Mouse (Mus musculus) gastrocnemius, postnatal 14 days (tissue): ENCODE measurements at regions not wholly inside any gene's neighbourhood (a gene's known extent, or its start where the extent isn't known, plus 50 kb on each side); places are given as distances from the start of the nearest gene placed in this dataset.

Source experiments
- DNase-seq: peaks from one replicate; pipeline ENCODE4 v3.0.0; 2021; ENCODE audit warnings: mixed read lengths
- intact Hi-C: fragments of 180-260 bp; cut with DNase I; formaldehyde crosslinking; loops from one replicate; pipeline ENCODE4 v1.15.1; 2025; ENCODE audit warnings: low total_unique reads

GRCm38 (mm10) chr16:27138384-27138783, 146.9 kb upstream of the Gmnc start:
- no peak for DNase-seq
- intact Hi-C loops, result no loop called here

- DNase-seq, result no peak
- intact Hi-C loops, result no loop called here
Observed at GRCm38 (mm10) chr16:27138987-27139386, 147.5 kb upstream of the Gmnc start.

DNA sequence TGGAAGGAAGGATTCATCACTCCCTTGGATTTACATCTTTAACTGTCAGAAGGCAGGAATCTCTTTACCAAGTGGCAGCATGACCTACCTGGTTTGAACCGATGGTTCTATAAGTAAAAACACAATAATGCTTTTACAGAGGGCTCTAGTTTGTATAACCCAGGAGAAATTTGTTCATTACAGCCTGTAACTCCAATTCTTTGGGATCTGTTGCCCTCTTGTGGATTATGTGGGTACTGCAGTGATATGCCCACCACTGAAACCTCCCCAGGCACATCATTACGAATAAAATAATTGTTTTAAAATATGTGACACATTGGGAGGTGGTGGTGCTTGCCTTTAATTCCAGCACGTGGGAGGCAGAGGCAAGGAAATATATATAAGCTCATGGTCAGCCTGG, 148.6 kb upstream of the Gmnc start:
- intact Hi-C loops, result no loop called here
- DNase-seq, result peak; percentile 6

GRCm38 (mm10) chr16:27155805-27156204, 151.5 kb upstream of the Ostn start:
- intact Hi-C loops, result no loop called here
- DNase-seq, result no peak

DNA sequence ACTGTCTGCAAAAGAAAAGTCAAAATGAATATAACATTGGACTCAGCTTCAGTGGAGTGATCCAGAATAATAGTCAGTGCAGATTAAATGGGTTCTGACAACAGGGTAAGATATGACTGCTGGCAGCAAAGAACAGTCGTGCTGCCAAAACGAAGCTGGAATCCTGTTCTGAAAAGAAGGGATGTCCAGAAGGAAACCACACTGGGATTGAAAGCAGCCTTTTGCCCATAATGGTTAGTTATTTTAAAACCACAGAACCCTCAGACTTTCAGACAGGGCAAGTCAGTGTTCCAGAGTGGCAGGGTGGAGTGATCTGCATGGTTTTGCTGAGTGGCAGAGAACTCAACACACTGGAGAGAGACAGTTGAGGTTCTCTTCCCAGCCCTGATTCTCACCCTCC, 111.6 kb upstream of the Ostn start:
- peak; percentile 19 for DNase-seq

More for the DNA sequence above, 111.6 kb upstream of the Ostn start:
- intact Hi-C loops, result no loop called here
